Mouse (Mus musculus) CD4-positive, CD25-positive, alpha-beta regulatory T cell, adult 2 months (primary cell): ENCODE measurements at regions not wholly inside any gene's neighbourhood (a gene's known extent, or its start where the extent isn't known, plus 50 kb on each side); places are given as distances from the start of the nearest gene placed in this dataset.

Experiments
- DNase-seq: peaks from one replicate; pipeline ENCODE4 v3.0.0-alpha.2; 2012; ENCODE audit warnings: low read depth, low spot score

DNA sequence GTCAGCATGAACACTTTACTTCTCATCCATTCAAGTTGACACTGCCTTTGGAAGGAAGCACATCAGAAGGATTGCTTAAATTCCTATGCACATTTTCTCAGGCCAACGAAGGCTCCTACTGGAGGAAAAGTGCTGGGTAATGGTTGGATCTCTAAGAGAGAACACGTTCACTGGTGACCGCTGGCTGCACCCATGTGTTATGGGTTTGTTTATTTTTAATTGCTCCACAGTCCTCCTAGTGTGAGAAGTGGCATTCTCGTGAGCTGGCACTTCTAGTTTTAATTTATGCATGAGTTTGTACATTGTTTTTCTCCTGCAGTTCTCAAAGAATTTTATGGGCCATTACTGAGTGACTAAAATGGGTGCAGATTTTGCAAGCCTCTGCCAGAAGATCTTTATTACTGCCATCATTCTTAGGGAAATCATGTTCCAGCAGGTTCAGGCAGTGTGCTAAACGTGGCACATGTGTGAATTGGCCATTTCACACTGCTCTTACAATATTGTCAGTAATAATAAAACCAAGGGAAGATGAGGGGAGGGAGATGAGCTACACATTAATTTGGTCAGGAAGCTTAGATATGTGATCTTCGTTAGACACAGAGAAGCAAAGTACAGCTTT, 731.6 kb downstream of the Ttll7 start:
- DNase-seq = no peak

DNA sequence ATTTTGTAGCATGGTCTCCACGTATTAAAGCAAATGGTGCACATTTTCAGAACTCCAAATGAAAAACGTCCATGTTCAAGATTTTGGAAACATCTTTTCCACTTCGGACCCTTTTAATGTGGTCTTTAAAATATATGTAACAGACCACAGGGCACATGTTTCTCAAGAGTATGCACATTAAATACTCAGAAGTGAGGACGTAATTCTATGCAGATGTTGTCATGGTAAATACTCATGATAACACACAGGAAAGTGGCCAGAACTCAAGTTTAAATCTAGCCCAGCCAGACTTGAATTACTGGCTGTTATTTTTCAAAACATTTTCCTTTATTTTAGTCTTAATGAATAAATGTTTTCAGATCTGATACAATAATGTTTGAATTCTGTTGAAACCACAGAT, 719.7 kb downstream of the Ttll7 start:
- DNase-seq = no peak

DNA sequence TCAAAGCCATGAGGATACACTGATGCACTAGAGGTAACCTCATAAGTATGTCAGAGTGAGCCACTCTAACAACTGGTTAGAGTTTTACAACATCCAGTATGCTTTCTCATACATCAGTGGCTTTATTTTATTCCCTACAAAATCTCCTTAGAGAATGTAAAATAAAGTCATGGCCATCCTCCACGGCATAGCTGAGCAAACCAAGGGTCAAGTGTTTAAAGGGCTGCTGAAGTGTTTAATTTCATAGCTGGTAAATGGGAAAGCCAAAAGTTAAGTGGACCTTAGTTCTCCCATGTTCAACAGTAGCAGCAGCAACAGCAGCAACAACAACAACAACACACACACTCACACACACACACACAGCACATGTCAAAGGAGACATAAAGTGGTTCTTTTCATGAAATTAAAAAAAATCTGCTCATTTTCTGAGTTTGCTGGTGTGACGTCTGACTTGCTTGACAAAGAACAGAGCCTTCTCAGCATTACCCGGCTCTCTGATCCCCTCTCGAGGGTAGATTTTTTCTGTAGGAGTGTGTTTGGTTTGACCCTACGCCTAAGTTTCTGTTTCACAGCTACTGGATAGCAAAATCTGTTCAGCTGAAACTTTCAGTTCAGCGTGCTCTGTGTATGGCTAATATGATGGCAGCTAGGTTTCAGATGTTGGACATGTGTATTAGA, 693.3 kb downstream of the Ttll7 start:
- DNase-seq = no peak

DNA sequence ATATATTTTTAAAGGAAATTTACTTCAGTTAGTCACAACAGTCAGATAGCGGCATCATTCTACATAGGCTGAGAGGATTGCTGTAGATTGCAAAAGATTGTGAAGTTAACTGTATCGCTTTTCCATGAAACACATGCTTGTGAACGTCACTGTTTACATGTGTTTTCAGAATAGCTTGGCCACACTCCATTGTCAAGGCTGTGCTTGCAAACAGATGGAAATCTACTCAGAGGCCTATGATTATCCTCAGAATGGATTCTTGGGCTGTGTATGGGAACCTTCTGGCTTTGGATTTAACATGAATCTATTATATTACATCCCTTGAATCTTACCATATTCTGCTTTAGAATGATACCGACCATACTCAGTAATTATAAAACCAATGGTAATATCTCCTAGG, 690.1 kb downstream of the Ttll7 start:
- DNase-seq = no peak

DNA sequence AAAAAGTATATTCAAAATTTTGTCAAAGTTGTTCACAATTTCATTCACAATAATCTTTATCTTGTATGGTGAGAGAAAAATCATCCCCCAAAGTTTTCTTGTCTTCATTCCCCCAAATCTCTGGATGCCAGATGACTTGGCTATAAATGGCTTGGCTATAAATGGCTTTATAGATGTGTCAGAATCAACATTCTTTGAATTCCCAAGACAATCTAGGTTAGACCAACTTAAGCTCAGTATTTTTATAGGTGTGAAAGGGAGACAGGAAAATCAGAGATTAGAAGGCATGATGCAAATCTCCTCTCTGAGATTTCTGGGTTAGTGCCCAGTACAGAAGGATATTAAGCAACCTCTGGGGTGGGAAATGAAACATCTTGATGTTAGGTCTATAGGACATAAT, 685.4 kb downstream of the Ttll7 start:
- DNase-seq = no peak

- DNase-seq = no peak
Measured at GRCm38 (mm10) chr3:147532196-147532595, 680.0 kb downstream of the Ttll7 start.

DNA sequence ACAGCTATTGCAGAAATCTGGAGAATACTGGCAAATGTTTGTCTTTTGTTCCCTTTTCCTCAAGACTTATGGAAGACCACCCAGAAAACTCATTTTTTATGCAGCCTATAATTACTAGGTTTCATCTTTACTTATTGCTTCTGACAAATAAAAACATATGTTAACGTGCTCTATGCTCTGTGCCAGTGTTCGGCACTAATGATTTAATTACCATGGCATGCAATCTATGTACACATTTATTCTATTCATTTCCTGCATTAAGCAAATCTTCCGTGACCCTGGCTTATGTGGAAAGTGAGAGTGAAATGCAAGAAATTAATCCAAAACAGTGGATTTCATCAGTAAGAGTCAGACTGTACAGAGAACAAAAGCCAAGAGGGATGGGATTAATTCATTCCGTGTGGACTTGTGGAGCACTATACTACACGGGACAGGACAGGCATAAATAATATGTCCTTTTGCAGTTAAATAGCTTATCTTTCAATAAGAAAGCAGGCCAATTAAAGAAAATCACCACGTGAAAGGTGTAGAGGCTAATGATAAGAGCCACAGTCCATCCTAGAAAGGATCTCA, 679.5 kb downstream of the Ttll7 start:
- DNase-seq = no peak
